Mouse (Mus musculus) adrenal gland, adult 18-20 months (tissue): ENCODE measurements at regions not wholly inside any gene's neighbourhood (a gene's known extent, or its start where the extent isn't known, plus 50 kb on each side); places are given as distances from the start of the nearest gene placed in this dataset.

ENCODE experiments used
- DNase-seq, 2 experiments: peaks; one replicate each; pipeline ENCODE4 v3.0.0; 2021 to 2022; ENCODE audit warnings: low spot score in 2 of 2

DNA sequence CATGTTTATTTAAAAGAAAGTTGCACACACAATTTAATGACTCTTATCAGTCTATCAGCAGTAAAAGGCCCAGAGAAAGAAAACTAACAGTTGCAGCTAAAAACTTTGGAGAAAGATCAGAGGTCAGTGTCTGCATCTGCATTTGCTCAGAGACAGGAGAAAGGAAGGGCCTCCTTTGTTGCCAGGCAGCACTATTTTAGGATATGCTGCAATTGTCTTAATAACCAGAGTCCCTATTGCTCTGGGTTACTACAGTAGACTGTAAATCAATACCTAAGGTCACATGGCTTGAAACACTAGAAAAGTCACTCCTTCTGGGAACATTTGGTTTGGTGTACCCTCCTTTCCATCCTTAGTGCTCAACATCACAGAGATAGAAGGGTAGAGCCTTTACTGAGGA is 175.7 kb downstream of the Hdgfl1 start:
- DNase-seq: no peak

DNA sequence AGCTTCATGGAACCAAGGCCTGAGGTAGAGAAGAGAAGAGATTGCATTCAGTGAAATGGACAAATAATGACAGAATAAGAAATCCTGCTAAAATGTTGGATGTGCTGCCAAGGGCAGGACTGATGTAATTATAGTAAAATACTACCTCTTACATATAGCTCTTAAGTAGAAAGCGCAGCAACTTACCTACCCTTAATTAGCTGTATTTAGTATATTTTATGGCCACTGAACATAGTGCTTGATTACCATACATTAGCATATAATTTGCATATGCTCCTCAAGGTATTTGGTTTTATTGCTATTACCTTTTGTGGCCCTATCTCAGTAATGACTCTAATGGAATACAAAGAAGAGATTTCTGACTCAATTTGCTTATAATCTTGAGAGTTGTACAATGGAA is 176.2 kb downstream of the Hdgfl1 start:
- DNase-seq: no peak

DNA sequence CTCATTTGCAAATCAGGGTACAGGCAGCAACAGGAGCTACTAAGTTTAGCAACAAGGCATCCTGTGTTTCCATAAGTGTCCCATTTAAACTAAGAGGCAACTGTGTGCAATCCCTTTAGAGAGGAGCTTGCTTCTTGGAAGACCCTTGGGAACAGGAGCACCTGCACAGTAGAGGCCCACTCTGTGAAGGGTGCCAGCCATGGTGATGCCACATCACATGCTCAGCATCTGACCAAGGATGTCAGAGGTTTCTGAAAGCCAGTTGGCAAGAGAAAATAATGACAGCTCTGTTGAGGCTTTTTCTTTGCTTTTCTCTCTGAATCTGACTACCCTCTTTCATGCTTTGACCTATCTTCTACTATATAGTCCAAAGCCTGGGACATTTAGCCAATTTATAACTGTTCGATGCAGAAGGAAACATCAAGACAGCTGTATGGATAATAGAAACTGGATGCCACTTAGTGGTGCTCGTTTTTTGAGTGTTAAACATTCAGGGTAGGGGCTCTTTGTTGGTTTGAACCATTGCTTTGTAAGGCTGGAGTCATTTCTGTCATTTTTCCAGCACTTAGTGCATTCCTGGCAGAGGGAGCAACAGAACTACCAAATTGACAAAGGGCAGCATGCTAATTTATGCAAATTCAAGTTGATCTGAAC is 193.9 kb downstream of the Hdgfl1 start:
- DNase-seq: no peak

DNA sequence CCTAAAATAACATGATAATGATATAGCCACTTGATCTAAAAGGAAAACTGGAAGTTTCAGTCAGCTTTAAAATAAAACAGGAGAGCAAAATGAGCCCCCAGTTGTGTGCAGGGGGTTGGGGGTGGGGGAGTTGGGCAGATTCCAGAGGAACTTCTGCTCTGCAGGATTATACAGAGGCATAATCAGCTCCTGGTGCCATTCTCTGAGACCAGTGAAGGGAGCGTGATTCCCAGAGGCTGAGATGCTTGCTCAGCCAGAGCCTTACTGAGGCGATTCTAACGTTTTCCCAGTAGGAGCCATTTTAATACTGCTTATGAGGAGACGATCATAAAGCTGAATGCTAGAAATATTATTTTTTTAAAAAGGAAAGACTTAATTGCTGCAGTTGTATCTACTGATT is 200.5 kb downstream of the Hdgfl1 start:
- no peak for DNase-seq

DNA sequence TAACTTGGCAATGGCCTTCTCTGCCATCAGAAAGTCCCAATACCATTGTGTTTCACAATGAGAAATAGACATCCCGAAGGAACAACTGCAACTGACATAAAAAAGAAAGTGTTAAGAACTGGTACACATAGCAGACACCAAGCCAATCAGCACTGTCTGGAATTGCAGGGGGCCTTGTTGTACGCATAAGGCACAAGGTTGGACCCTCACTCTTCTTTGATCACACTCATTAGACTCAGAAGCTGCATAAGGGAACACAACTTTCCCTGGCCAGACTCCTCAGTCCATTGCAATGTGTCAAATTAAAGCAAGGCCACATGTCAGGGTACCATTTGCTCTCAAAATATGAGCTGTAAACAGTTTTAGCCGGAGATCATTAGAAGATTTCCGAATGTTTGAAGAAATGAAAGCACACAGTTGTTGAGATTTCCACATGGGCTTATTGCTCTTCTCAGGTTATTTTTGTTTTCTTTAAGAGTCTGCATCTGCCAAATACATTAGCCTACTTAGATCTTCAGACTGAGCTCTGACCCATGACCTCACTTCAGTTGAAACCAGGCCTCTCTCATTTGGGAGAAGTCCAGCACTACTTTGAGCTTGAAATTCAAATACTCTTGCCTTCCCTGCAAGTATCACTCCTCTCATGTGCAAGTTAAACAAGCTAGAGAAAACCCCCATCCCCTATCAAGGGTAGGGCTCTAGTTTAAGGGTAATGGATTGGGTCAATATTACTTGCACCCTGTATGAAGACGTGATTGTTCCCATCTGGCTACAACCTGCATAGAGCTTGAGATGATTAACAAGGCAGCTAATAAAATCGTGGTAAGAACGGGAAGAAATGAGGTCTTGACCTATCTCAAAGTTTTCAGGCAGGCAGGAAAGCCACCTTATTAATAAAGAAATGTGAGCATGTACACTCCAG is 204.8 kb downstream of the Hdgfl1 start:
- DNase-seq: no peak

DNA sequence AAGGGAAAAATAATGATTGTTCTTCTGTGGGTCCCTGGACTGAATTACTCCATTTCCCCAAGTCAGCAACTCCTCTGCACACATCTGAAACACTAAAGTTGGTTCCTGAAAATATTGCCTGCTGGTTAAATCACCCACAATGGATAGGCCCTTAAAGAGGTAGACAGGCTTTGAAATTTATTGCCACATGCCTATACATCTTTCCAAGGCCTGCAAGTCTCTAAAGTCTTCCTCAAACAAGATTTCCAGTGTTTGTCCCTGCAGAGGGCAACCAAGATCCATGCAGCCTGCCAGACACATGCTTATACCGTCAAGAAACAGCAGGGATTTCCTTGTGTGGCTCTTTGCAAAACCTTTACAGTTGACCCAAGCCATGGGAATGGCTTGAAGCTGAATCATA is 211.6 kb downstream of the Hdgfl1 start:
- DNase-seq: no peak

DNA sequence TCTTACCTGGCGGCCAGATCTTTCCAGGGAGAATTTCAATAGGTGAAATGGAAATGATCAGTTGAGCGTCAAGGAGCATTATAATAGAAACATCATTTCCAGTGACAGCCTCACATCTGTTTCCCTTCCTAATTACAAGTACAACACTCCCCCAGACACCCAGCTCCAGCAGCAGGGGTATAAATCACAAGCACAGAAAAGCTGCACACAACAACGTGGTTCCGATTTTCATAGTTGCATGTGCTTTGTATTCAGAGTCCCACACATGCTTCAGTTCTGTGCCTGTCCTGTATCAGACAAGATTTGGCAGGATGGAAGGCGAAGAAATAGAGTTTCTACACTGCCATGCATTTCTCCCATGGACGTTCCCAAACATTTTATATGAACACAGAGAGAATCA is 215.7 kb downstream of the Hdgfl1 start:
- no peak for DNase-seq

DNA sequence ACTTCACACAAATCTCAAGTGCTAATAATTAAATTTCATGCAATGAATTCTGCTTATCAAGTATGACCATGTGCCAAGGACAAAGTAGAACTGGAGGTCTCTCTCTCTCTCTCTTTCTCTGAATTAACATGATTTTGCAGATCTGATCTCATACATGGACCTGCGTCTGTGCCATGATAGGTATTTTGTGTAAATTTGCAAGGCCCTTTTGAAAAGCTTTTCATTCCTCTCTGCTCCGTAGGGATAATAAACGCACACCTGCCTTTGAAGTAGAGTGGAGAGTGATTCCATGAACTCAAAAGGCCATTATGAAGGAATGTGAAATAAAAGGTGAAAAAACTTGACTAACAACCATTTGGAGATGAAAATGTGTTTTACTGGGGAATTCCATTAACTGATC is 217.8 kb downstream of the Hdgfl1 start:
- no peak for DNase-seq

DNA sequence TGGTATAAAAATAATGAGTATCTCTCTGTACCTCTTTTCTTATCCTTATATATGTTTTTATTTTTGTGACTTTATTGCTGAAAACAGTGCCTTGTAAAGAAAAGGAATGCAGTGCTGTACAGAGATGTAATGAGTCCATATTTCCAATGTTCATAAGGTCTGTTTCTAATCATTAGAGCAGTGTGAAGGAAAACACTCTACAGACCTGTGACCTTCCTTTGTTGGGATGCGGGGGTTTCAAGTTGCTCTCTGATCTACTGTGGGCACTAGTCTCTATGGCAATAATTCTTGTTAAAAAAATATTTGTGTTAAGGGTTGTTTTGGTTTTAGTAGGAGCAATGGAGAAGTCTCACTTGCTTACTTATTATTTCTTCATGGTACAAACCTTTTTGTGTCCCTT is 231.0 kb downstream of the Hdgfl1 start:
- no peak for DNase-seq

DNA sequence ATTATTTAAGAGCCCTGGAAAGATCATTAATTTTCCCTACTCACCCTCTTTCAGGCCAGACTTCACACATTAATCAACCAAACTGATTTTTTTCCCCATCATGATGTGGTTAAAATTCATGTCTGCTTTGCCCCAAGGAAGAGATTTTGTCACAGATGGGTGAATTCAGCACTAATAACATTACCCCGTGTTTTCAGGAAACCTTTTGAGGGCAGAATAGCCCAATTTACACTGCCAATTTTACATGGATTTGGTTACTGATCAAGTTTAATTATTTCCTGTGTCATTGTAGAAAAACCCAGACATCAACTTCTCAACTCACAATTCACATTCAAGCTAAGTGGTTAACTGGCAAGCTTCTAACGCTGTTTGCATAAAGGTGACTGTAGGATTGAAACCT is 233.4 kb downstream of the Hdgfl1 start:
- no peak for DNase-seq

DNA sequence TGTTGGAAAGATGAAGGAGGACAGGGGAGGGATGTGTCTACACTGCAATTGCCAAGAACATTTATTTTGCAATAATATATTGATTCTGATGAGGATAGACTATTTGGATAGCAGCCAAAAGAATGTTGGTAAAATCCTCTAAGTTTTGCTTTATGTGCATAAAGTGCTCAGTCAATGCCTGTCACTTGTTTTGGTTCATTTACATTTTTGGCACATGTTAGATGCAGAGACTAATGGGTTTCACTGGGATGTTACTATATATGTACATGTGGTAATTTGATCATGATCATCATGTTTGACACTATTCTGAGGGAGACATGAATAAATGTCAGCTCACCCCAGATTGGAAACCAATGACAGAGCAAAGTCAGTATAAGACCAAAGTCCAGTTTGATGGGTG is 237.2 kb downstream of the Hdgfl1 start:
- no peak for DNase-seq

DNA sequence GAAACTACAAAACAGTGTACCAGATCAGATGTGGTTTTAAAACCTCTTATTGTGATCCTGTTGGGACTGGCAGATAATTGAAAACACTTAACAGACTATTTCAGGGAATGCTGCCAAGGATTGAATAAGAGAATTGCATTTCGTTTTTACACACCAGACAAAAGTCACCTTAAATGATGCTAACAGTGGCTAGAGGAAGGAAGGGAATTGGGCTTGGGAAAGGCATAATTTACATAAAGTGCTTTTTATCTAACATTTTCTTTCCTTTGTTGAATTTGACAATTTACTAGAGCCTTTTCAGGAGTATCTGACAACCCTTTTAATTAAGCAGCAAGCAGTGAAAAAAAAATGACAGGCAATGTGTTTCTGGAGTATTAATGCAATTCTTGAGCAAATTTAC is 250.9 kb downstream of the Hdgfl1 start:
- DNase-seq: no peak

DNA sequence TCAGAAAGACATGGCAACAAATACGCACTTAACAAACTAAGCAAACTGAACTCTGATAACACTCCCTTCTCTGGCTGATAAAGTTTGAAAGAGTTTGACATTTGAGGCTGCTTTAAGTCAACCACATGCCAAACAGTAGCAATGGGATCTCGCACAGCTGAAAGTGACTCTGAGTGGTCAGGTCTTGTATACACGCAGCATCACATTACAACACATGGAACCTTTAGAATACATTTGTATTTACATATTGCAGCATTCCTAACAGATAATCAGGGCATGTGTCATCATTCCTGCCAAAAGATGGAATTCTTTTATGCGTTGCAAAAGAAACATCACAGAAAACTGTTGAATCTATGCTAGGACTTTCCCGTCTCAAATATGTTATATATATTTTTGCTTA is 251.5 kb downstream of the Hdgfl1 start:
- DNase-seq: no peak

DNA sequence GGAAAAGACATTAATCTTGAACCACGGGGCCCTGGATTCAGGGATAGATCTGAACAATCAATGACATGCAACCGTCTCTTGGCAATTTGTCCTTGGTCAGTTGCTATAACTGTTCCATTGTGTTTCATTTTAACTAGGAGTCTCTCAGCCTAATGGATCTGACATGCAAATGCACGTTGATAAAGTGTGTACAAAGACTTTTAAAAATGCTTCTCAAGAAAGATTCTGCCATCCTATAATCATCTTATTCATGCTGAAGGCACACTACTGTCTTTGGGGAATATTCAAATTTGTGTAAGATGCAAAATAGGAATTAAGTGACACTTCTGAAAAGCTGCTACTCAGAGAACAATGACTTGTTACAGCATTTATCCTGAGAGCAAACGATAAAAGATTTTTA is 252.3 kb downstream of the Hdgfl1 start:
- no peak for DNase-seq

DNA sequence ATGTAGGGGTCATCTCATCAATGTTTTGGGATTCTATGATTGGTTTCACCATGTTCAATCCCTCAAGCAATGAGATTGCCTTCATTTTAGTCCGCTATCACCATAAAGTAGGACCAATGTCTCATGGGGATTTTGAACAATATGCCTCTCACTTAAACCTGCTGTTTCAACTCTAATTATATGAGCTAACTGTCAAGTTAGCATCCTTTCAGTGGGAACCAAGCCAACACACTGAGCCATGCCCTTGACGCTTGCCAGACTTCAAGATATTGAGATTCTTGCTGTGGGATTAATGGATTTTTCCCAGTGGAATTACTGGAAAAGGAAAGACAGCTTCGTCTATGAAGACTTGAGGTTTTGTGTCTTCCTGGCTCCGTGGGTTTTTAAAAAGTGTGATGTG is 259.5 kb downstream of the Hdgfl1 start:
- DNase-seq: no peak

DNA sequence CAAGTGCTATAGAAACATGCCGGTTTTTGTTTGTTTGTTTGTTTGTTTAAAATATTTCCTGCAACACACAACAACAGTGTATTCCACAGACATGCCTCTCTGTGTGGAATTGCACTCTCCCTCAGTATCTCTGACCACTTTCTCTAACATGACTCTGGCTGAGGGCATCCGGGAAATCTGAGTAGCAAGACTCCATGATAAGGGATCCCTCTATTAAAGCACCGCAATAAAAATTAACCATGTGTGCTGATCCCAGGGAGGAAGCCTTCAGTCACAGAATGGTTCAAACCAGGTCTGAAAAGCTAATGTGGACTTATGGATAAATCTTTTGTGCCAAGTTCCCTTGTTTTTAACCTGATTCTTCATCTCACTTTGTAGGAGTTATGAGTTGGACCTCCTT is 260.1 kb downstream of the Hdgfl1 start:
- DNase-seq: no peak

DNA sequence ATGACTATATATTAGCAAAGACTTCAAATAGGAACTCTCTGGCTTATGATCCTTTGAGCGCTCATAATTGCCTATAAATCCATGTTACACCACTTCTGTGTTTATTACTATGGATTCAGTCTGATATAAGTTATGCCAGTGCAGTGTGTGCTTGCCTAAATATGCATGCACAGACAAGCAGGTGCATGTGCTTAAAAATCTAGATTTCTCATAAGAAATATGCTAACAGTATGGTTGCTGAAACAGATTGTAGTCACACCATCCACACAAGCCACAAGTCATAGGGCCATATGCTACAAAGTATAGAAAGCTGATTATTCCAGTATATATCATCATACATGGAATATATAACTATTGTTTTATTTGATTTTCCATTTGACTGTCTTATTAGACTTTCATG is 266.2 kb downstream of the Hdgfl1 start:
- no peak for DNase-seq

DNA sequence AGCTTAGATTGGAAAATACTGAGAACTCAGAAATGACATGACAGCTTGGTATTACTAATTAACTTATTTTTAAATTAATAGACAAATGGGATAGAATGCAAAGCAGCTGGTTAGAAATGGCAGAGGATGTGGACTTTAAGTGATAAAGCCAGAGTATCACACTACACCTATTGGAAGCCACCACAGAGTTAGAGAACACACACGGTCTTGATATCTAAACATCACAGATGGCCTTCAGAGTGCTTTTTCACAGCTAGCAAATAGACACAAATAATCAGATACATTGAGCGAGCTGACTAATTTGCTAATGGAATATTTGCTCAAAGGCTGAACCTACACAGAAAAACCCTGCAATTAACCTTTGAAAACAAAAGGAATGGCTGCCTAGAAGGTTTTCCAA is 272.9 kb downstream of the Hdgfl1 start:
- no peak for DNase-seq

DNA sequence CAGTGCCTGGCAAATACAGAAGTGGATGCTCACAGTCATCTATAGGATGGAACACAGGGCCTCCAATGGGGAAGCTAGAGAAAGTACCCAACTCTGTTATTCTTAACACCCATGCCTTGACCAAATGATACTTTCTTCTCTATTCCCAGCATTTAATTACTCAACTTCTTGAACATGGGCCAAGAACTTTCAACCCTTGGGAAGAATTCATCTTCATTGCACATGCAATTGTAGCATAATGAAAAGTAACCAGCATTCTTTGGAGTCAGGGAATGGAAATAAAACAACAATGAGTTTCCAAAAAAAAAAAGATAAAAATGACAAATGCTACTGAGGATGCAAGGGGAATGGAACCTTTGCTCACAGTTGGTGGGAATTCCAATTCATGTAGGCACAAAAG is 274.1 kb downstream of the Hdgfl1 start:
- DNase-seq: no peak

DNA sequence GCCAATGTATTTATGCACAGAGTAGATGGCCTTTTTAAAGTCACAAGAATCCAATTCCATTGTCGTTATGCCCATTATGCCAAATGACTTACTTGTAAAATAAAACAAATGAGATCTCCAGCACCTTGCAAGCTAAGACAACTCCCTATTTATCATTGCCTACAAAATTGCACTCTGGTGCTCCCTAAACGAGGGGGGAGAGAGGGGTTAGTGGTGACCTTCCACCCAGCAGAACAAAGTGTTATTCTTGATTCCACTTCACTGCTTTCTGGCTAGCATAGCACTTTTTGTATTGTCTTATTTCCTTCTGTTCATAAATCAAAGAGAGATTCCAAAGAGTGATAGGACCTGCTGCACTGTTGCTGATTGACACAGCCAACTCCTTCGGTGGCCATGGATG is 300.6 kb downstream of the Hdgfl1 start:
- DNase-seq: no peak

DNA sequence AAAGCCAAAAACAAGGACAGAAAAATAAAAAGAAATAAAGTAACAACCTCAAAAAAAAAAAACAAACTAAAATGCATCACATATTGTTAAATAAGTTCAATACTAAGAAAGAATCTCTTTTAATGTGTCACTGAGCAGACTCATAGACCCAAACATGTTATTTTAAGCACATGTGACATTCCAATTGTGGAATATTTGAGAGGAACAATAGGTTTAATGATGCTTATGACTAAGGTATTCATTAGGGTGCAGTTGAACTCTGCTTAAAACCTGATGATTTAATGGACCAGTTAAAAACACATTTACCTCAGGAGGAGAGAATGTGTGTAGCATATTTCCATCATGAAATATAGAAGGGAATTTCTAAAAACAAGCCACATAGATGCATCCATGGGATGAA is 302.4 kb downstream of the Hdgfl1 start:
- DNase-seq: no peak

DNA sequence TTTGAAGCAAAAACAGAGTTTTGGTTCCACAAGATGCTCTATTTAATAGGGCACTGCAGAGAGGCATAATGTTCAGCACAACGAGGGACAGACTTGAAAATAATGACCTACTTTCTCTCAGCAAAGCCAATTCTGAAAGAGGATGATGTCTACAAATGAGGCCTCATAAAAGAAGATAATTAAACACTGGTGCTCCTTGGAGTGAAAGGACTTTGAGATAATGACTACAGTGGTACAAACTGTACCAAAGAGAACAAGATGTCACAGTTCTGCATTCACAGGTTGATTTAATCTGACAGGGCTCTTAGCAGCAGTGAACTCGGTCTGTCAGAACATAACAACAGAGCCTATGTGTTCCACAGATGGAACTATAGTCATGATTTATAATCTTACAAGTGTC is 305.4 kb downstream of the Hdgfl1 start:
- DNase-seq: no peak

DNA sequence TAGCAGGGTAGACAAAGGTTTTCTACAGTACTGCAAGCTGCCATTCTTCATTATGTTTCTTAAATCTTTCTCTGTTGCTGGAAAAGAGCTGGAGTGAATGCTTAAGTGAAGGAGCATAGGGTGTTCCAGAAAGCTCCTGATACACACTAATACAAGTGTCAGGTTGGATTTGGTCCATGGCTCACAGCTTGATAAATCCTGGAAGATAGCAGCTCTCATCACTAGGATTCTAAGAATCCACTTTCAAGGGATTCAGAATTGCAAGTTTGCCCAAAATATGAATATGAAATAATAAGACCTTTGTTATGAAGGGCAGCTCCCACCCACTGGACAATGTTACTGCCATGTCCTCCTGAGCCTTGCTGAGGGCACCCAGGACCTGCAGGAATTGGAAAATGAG is 305.9 kb downstream of the Hdgfl1 start:
- no peak for DNase-seq
